Mouse (Mus musculus) gastrocnemius, adult 18-20 months (tissue): ENCODE data around the gene Camkk1. TPM values are rescaled to one million over a fixed set of nuclear protein-coding genes. Genes with fewer than 3 reads are reported as not detected.

Source experiments
- DNase-seq: peaks from one replicate; pipeline ENCODE4 v3.0.0; 2021; ENCODE audit warnings: low spot score
- total RNA-seq, 2 experiments: library from RNA; stranded (reverse); gene quantifications; 2 replicates each; pipeline ENCODE4 v1.2.3; 2021

The Camkk1 gene
- total RNA-seq, 2 experiments from 2014 or later: 0.55 to 0.64 TPM

DNA sequence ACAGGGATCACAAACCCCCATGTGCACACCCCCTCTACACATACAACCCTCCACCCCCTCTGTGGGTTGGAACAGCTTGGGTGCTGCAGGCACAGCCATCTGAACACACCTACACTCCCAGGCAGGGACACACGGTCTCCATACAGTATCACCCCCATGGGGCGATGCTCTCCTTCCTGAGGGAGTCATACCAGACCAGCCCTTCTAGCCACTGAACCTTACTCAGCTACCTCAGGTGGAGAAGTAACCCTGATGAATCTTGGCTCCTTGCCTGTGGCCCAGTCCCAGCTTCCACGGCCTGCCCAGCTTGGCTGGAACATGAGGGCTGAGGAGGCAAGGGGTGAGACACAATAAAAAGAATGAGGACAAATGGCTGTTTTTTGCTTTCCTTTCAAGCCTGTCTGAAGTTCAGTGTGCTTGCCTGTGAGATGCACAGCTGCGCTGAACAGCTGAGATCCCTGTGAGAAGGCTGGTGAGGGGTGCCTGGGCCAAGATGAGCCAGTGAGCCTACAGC, 3.9 kb upstream of the Camkk1 start:
- no peak for DNase-seq

DNA sequence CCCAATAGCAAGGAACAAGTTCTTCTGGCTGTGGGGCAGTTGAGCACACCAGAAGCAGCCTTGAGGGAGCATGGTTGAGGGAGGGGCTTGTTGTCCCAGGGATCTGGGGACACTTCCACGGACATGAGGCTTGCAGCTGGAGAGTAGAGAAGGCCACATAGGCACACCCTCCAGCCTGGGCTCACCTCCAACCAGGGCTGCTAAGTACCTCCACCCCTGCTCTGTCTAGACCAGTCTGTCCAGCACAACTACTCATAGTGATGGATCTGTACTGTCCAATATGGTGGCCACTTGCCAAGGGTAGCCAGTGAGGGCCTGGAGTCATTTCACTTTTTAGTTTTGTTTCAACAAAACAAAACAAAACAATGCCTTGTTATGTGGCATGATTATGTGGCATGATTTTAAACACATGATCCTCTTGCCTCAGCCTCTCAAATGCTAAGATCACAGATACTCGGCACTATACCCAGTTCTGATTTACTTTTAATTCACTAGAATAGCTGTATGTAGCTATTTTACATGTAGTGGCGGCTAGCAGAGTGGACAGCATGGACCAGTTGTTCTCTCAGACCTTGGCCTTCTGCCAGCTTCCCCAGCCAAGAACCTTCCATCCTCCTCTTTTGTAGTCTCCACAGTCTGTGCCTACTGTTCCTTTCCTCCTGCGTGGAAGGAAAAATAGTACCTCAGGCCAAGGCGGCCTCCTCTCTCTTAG, 3.3 kb upstream of the Camkk1 start:
- DNase-seq: peak; percentile 71

DNA sequence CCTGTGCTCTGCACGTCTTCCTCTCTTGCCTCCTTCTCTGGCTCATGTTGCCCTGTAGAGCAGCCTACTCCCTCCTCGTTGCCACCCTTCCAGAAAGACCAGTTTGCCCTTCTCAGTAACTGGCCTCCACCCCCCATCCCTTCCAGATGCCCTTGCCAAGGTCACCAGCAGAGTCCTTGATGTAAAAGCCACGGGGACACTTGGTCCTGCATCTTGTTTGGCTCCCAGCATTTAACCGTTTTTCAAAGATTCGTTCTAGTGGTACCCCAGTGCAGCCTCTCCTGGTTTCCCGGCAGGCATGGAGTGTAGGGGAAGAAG, 2.7 kb upstream of the Camkk1 start:
- no peak for DNase-seq

DNA sequence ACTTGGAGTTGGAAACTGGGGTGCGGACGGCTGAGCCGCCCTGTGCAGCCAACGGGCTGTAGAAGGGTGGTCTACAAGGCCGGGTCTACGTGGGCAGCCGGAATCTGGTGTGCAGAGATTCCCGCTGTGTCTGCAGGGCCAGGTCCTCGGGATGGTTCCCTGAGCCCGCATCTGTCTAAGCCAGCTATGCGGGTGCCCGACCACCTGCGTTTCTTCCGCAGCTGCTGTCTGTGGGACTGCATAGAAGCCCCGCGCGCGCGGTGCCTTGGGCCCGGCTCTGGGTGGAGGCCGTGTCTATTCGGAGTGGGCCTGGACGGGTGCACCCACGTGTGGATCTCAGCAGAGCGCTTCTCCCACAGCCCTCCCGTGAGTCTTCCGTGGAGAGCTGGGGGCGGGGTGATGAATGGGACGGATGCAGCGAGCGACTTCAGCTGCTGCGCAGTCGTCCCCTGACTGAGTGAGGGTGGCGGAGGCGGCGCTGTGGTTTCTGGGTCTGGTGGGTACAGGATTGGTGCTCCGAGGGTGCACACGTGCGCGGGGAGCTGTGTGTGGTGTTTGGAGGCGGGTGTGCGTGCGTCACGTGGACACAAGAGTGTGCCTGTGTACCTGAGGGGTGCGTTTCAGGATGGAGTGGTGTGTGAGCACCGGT, 463 bp downstream of the Camkk1 start:
- no peak for DNase-seq

DNA sequence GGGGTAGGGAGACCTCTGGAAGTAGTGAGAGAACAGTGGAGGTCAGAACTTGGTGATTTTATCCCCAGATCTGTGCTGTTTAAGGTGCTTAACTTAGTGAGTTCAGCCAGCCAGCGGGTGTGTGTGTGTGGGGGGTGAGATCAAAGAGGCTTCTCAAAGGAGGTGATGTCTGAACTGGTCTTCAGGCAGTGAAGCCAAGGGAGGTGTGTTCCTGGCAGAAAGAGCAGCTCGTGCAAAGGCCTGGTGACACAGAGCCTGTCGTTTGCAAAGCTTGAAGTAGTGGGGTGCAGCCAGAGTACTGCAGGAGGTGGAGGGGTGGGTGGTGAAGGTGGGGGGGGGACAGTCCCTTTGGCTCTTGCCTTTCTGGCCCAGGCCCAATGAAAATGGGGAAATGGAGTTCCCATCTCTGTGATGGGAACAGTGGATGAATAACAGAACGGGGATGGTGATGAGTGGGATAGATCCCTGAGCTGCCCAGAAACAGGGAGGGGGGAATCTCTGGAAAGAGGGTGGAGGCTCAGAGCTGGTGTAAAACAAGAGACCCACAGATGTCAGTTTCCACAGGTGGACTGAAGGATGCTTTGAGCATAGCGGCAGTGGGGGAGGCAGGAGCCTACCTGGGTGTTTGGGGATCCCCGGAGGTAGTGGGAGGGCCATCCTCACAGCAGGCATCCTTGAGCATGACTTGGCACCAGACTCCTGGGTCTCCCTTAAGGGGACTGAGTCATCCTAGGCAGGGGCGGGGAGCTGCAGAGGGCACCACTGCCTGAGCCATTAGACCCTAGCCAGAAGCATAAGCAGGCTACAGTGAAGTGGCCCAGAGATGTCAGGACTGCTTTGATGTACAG, 2.4 kb downstream of the Camkk1 start:
- DNase-seq: no peak

DNA sequence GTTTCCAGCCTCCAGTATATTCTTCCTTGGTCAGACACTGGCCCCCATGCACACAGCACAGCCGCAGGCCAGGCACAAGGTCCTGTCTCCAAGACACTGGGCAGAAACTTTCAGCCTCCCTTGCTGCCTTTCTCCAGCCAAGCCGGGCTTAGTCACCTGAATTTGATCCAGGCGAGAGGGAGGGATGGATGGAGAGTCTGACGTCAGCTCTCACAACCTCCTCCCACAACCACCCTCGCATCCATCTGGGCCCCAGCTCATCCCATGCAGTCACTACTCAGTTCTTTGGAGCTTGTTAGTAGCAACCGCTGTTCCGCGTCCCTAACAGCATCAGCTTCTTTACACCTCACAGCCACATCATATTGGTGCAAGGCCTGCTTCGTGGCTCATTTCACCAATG, 4.3 kb downstream of the Camkk1 start:
- DNase-seq: peak; percentile 85

DNA sequence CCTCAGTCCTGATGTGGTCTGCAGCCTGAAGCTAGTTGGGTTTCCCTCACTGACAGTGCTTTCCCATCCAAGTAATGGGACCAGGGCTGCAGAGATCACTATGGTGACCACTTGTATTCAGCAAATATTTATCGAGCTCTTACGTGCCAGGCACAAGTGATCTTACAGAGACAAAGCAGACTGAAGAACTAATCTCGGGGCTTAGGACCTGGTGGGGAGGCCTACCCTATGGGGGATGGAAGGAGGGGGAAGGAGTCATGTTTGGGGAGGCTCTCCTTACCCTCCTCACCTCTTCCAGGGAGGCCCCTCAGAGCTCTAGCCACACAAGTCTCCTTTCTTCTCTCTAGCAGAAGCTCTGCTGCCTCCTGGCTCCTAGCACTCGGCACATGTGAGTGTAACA, 5.0 kb downstream of the Camkk1 start:
- DNase-seq: no peak

DNA sequence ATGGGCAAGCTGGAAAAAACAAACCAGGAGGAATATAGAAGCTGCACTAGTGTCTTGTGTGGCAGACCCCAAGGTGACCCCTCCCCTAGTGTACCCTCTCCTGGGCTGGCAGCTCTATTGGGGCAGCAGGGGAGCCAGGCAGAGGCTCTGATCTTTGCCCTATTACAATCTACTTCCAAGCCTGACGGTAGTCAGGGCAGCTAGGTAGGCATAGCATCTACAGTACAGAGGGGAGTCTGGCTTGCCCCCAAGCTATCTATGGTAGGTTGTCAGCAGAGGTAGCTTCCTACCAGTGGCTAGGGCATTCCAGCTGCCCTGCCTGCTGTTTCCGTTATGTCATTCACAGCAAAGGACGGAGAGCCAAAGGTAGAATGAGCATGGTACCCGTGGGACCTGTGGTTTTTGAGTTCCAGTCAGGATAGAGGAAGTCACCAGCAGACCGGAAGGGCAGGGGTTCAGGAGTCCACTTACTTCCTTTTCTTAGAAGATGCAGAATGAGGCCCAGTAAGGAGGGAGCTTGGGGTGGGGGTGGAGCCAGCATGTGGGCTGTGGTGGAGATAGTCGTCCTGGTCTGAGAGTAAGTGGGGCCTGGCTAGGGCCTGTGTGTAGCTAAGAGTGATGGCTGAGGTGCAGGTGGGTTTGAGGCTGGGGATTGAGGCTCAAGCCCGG, 5.6 kb downstream of the Camkk1 start:
- DNase-seq: peak; percentile 30

DNA sequence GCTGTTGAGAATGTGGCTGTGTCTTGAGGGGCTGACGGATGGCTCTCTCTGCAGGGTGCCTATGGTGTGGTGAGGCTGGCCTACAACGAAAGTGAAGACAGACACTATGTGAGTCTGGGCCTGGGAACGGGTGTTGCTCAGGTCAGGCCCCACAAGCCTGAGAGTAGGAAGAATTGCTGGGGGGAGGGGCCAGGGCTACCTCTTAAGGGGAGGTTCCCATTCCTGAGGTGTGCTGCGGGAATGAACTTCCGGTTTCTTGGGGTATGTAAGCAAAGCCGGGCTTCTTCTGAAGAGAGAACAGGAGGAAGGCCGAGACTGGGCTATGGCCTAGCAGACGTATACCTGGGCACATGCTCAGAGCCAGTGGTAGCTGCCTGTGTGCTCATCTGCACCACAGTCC, 8.2 kb downstream of the Camkk1 start:
- no peak for DNase-seq

DNA sequence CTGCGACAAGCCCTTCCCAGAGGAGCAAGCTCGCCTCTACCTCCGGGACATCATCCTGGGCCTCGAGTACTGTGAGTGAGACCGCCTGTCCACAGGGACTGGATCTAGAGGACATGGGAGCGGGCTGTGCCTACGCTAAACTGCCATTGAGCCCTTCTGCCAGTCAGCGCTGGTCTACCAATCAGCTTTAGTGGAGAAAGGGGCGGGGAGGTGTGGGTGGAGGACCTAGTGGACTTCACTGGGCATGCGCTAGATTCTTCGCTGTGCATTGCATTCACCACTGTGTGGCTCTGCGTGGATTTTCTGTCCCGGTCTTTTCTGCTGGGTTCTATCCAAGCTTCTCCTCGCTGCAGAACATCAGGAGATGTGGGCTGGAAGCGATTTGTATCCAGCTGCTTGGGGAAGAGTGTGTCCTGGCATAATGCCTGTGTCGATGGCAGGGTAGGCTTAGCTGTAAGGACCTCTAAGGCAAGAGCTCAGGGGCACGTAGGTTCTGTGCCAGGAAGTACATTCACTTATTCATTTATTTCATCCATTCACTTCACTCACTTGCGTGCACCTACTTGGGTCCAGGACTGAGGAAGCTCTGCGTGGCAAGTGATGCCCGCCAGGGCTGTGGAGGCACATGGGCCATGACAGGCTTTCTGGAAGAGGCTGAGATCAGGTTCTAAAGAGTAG, 12.2 kb downstream of the Camkk1 start:
- peak; percentile 88 for DNase-seq

DNA sequence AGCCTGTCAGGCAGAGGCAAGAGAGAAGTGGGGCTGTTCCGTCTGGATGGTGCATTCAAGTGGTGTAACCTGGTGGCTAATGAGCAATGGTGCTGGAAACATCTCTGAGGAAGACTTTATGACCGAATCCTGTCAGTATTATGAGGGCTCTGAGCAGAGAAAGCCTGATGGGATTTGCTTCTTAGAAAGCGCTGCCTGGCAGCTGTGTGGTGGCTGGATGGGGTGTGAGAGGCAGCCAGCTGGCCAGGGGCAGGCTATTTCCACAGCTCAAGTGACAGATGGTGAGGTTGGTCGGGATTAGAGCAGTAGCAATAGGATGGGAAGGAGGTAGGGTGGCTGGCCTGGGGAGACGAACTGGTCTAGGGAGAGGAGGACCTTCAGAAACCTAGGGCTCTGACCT, 12.7 kb downstream of the Camkk1 start:
- DNase-seq: no peak

DNA sequence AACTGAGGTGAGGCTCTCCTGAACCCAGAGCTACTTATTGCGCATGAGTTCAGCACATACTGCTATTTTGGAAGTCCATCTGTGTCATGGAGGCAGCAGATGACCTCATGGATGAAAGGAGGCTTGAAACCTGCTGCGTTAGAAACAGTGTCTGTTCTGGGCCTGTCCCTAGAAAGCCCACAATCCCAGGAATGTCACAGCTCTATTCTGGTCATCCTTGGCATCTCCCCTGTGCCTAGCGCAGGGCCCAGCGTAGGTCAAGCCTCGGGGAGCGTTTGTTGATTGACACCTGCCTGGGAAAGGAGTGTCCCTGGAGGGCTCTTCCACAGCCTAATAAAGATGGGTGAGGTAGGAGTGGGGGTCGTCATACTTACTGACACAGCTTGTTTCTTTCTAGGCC, 17.3 kb downstream of the Camkk1 start:
- DNase-seq: peak; percentile 52

DNA sequence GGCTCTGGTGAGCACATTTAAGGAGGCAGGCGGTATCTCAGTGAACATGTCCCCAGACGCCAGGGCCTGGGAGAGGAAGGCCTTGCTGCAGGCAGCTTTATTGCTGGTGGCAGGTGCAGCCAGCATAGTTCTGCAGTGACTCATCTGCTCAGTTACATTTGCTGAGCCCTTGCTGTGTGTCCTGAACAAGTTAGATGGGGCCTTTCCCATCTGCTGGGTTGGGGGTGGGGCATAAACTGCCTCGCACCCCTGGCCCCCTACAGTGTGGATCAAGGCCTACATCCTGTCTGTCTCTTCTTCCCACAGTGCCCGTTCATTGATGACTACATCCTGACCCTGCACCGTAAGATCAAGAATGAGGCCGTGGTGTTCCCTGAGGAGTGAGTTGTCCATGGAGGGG, 18.1 kb downstream of the Camkk1 start:
- DNase-seq: no peak

DNA sequence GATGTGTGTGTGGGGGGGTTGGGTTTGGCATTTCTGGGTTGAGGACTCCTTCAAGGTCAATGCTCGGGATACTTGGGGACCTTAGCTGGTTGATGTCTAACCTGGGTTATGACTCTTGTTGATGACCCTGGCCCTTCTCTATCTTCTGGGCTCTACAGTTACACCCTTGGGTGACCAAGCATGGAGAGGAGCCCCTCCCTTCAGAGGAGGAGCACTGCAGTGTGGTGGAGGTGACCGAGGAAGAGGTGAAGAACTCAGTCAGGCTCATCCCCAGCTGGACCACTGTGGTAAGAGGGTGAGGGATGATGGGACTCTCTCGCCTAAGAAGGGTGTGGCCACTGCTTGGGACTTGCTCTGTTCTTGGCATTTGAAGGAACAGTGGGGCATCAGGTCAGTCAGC, 18.9 kb downstream of the Camkk1 start:
- no peak for DNase-seq

DNA sequence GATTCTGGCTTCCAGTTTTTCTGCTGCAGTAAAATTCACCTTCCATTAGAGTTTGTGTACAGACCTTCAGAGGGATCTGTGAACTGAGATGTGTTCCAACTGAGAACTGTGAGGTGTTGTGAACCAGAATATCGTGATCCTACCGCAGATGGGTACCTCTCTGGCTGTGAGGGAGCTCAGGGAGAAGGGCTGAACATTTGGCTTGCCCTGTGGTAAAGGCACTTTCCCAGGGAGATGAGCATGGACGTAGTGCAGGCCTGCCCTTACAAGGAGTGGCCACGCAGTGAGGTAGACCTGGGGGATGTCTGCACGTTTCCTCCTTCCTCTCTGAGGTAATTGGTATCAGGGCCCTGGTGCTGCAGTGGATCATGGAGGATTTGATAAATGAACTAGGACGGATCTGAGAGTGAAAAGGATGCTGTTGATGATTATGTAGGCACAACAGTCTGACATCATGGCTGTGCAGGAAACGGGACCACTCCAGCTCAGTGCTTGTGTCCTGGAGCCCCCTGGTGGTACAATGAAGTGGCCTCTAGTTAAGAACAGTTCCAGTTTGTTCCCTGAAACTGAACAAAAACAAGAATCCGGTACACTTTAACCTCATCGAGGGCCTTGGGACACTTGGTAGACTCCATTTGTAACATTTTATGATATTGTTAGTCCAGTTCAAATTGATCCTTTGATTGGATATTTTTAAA, 20.4 kb downstream of the Camkk1 start:
- DNase-seq: peak; percentile 57

DNA sequence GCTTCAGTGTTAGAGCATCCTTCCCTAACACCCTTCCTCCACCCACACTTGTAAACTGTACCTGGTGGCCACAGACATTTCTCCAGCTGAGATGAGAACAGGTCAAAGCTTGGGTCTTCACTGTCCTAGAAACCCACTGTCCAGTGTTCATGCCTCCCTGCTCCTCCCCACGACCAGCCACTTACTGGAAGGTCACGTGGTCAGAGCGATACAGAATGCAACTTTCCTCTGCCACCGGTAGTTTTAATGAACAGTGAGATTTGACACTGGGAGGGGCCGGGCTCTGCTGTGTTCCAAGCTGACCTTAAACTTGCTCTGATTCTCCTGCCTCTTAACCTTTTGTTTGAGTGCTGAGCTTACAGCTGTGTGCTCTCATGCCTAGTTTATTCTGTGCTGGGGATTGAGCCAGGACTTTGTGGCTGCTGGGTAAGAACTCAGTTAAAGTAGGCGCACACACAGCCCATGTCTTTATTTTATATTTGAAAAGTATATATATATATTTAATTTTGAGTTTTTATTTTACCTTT, 25.5 kb downstream of the Camkk1 start:
- DNase-seq: no peak

DNA sequence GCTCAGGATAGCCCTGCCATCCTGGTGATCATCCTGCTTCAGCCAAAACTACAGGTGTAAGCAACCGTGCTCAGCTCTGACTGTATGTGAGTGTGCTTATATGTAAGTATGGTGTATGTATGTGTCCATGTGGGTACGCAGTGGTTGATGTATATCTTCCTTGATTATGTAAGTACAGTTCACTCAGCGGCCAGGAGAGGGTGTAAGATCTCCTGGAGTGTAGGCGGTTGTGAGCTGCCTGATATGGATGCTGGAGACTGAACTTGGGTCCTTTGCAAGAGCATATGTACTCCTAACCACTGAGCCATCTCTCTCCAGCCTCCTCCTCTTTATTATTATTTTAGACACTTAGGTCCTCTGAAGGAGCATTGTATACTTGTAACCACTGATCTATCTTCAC, 26.0 kb downstream of the Camkk1 start:
- DNase-seq: no peak

DNA sequence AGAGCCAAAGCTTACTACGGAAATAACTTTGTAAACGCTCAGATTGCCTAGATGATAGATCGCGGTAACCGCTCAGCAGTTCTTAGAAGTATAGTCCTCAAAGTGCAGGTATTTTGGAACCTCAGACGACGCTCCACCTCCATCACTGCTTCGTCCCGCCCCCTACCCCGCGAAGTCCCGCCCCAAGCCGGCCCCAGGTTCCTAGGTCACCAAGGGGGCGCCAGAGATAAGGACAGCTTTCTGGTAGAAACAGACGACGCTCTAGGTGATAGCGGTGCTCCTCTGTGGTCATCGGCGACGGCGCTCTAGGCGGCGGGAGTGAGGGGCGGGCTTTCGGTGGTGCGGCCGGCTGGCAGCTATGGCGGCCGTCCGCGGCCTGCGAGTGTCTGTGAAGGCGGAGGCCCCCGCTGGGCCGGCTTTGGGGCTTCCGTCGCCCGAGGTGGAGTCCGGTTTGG, 28.8 kb downstream of the Camkk1 start, which contains the start of gene Ncbp3:
TSS of gene Ncbp3 (plus strand) at position 242 of the 455 bp plus-strand sequence.
- DNase-seq: peak; percentile 96

DNA sequence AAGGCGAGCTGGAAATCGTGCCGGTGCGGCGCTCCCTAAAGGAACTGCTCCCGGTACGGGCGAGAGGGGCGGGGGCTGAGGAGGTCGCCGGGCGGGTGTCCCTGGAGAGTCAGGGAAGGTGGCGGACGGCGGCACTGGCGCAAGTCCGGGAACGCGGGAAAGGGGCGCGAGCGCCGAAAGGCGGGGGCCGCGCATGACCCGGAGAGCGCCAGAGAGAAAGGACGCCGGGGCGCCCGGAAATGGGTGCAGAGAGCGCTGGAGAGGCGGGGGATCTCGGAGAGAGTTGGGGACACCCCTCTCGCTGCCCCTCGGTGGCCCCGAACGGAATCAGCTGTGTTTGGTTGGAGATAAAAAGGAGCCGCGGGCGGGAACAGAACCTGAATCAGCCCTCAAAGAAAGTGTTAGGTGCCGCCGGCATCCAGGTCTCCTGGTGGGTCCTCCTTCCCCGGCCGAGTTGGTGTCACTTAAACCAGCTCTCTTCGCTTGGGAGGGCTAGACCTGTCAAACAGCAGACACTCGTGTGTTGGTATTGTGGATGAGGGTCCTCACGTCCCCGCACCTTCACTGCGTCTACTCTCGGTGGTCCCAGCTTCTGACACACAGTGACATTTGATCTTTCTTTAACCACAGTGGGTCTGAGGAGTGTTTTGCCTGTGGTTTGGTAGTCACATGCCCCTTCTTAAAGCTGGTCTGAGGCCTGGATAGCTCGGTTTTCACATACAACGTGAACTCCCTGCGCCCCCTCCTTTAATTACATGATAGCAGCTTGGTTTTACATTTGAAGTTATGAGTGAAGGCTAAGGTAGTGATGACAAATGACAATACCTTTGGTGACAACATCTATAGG, 29.4 kb downstream of the Camkk1 start:
- DNase-seq: no peak
